Mouse (Mus musculus): Measurements from ENCODE around the gene Col24a1. TPM values are rescaled to one million over a fixed set of nuclear protein-coding genes. Genes with fewer than 3 reads are reported as not detected.

Col24a1 gene
- total RNA-seq, 2 experiments from 2014 or later: not detected

Other genes with a start within 250 kb of the Col24a1 start
- gene Clca2, start 193.0 kb upstream of the Col24a1 start, total RNA-seq (2014; fragmentation: Nextera tagmentation): not detected in 2 replicates
- gene Clca2, start 193.0 kb upstream of the Col24a1 start, total RNA-seq (2017): not detected in 2 replicates
- 26.5 and 44.8 TPM in 2 replicates for gene Odf2l, start 173.9 kb upstream of the Col24a1 start, total RNA-seq (2014; fragmentation: Nextera tagmentation)
- gene Odf2l, start 173.9 kb upstream of the Col24a1 start, total RNA-seq (2017): 27.7 and 42.9 TPM in 2 replicates

Data from megakaryocyte-erythroid progenitor cell, adult 5-6 weeks (primary cell).